Mouse (Mus musculus) CH12F3 (cell line): ENCODE data around the gene Cks1b.
"Not testable (repeated sequence)": the region's sequence is repeated elsewhere in the genome, so short reads cannot be mapped to it uniquely, and the experiment has no call there.

ENCODE experiments used
- in situ Hi-C: fragments of 300-500 bp; cut with MboI; formaldehyde crosslinking; loops from 2 replicates; pipeline ENCODE4 v1.14.3; 2020; ENCODE audit warnings: low sequenced_read_pairs

Cks1b gene

DNA sequence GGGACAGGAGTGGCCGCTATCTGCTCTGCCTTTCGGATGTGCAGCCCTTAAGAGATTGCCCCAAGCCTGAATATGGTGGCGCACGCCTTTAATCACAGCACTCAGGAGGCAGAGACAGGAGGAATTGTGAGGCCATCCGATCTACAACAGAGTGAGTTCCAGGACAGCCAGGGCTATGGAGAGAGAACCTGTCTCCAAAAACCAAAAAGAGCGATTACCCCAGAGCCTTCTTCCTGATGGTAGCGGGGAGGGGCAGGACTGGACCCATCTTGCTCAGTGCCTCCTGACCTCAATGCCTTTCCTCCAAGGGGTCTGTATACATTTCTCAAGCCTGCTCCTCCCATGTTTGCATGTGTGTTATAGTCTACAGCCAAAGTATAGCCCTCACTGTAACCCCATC is 10.8 kb upstream of the Cks1b start:
- in situ Hi-C loops = not testable (repeated sequence)

DNA sequence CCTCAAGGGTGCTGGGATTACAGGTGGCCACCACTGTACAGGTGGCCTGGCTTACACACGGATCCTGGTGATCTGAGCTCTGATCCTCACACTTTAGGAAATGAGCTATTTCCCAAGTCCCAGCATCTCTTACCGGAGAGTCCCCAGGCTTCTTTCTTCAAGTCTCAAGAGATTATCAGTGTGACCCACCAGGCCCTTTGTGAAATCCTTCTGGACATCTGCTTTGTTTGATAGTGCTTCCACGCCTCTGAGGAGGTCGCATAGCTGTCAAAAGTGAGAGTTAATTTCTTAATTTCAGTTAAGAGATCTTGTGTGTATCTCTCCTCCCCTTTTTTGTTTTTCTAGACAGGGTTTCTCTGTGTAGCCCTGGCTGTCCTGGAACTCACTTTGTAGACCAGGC is 7.7 kb upstream of the Cks1b start:
- in situ Hi-C loops = no loop called here

DNA sequence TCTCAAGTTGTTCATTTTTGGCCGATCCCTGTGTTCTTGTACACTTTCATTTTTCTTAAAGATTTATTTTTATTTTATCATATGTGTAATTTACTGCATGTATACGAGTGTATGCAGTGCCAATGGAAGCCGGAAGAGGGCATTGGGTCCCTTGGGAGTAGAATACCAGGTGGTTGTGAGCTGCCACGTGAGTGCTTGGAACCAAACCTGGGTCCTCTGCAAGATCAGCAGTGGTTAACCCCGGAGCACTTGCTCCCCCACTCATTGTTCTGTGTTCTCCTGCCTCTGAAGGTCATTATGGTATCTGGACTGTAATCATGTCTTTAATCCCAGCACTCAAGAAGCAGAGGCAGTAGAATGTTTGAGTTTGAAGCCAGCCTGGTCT is 7.0 kb upstream of the Cks1b start:
- in situ Hi-C loops = no loop called here

DNA sequence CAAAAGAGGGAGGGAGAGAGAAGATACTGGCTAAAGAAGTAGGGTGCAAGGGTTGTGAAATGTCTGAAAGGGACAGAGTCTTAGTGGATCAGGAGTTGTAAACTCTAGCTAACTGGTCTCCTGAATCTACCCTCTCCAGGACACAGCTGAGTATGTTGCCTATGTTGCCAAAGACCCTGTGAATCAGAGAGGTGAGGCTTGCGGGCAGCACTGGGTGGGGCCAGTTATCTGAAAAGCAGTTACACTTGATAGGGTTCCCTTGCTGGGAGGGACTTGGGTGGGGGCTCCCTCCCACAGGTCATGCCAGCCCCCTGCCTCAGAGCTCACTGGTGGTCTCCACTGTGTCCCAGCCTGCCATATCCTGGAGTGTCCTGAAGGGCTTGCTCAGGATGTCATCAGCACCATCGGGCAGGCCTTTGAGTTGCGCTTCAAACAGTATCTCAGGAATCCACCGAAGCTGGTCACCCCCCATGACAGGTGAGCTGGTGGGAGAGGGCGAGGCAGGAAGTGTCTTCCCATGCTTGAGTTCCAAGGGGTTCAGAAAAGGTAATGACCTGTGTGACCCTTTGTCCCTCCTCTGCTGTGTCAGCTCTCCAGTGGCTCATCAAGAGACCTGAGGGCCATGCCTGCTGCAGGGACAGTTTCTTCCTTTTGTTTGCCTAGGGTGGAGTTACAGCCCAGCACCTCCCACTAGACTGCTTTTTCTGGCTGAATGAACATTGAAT is 6.4 kb upstream of the Cks1b start:
- in situ Hi-C loops = no loop called here

DNA sequence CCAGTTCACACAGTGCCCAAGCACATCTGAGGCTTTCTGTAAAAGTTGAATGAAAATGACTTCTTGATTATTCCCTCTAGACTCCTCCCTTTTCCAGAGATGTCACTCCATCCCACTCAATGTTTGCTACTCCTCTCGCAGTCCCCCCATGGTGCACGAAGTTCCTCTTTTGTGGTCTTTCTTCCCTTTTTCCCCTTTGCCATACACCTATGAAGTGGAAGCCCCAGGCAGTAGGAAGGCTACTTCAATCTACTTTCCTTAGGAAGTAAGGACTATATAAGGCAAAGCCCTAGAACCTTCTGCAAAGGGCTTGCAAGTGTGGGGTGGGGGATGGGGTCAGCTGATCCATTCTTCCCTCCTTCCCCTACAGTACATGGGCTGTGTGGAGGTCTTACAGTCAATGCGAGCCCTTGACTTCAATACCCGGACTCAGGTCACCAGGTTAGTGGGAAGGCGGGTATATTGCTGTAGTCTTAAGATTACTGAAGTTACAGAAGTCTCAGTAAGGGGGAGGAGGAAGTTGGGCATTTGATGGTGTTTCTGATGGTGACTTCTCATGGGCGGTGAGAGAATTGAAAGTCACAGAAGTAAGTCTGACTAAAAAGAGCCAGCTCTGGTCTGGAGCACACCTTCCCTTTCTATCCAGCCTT is 4.5 kb upstream of the Cks1b start:
- in situ Hi-C loops = no loop called here

DNA sequence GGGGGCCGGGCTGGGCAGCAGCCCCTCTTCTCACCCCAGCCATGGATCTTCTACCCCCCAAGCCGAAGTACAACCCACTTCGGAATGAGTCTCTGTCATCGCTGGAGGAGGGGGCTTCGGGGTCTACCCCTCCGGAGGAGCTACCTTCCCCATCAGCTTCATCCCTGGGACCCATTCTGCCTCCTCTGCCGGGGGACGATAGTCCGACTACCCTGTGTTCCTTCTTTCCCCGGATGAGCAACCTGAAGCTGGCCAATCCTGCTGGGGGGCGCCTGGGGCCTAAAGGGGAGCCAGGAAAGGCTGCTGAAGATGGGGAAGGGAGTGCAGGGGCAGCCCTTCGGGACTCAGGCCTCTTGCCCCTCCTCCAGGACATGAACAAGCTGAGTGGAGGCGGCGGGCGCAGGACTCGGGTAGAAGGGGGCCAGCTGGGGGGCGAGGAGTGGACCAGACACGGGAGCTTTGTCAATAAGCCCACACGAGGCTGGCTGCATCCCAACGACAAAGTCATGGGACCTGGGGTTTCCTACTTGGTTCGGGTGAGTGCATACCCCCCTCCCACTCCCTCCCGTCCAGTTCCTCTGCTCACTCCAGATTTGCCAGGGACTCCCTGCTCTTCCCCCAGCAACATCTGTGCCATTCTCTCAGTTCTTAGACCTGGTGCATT is 3.8 kb upstream of the Cks1b start:
- in situ Hi-C loops = no loop called here

DNA sequence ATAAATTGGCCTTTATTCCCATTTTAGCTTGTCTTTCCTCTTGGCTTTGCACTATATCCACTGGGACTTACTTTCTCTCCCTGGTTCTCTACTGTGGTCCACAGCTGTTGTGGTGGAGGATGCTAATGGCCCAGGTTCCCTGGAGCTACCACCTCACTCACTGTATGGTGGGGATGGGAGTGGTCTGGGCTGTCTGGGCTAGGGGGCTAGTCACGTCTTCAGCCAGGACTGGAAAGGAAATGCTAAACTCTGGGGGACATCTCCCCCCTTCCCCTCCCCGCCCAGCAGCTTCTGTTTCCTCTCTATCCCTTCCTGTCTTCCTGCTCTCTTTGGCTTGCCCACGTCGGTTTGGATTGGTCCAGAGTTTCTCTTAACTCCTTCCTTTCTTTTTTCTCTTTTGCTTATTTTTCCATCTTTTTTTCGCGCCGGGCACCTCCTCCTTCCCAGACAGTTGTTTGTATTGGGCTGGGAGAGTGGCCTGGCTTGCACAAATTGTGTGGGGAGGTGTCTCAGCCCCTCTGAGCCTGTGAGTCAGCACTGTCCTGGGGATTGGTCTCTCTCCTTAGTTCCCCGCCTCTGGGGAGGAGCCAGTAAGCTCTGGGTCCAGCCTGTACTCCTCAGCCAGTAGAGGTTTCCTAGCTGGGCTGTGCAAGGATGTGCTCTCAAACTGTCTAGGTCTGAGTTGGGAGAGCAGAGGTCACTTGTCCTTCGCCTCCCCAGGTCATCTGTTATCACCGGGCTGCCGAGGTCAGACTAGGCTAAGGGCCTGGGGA is 3.0 kb upstream of the Cks1b start:
- in situ Hi-C loops = no loop called here

DNA sequence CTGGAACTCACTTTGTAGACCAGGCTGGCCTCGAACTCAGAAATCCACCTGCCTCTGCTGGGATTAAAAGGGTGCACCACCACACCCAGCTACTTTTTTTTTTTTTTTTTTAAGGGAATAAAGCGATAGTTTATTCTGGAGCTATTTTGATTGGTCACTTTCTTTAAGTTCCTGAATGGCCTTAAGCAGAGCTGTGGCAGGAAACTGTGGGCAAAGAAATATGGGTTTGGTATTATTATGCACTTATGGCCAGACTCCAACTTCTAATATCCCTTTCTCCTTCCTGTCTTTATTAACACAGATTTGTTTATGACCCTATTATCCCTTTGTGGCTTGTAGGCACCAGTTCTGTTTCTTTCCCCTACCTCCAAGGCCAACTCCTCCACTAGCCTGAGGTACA is 2.2 kb upstream of the Cks1b start:
- in situ Hi-C loops = no loop called here

DNA sequence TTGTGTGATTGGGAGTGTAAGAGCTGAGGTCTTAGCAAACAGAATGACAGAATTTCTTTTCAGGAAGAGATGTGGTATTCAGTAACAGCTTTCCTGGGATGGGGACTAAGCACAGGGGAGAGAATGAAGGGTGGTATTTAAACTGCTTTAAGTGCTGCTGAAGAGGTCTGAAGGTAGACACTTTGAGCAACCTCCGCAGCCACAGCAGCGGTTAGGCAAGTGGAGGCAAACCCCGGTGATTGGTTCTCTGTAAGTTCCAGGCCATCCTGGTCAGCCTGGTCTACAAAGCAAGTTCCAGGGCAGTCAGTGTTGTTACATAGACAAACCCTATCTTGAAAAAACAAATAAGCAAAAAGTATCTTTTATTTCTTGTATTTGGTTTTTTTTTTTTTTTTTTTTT is 1.8 kb upstream of the Cks1b start:
- in situ Hi-C loops = no loop called here

DNA sequence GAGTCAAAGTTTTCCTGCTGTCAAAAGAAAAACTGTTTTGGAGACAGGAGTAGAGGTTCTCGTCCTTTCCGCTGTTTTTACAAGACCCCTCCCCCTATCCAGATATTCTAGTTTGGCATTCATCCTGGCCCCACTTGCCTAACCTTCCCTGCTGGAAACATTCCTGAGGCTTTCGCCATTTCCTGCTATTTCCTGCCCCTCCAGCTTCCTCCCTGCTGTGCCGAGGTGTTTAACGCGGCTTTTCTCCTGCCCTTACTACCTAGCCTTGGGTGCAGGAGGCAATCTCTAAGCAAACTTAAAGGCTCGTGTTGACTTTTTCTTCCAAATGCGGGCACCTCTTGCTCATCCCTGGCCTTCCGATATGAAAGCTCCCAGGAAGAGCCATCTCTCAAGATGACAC is 1.4 kb upstream of the Cks1b start:
- in situ Hi-C loops = no loop called here

DNA sequence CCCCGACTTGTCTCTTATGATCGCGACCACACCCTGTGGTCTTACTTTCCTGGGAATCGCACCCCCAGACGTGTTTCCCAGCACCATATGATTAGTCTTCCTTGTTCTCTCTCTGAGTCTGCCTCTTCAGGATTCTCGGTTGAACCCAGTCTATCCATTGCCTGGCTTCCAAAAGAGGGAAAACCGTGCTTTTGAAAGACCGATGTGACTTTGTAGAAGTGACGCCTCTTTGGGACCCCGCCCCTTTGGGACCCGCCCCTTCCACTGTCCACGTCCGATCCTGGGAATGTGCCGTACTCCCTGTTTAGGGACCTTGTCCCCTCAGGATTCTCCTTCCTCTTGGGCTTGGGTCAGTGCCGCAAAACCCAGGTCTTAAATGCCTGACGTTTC is 673 bp upstream of the Cks1b start:
- in situ Hi-C loops = no loop called here

DNA sequence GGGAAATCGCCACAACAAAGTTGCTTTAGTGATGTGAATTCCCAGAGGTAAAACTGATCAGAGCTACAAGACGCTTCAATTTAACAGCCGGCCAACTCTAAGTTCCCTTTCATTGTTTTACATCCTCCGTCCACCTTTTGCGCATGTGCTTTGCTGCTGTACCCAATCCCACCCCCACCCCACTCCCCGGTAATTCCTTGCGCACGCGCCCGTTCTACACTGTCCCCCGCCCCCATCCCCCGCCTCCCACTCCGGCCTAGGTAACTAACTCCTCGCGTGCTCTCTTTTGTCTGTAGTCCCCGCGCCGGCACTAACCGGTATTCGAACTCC is 378 bp downstream of the Cks1b start:
- in situ Hi-C loops = no loop called here

DNA sequence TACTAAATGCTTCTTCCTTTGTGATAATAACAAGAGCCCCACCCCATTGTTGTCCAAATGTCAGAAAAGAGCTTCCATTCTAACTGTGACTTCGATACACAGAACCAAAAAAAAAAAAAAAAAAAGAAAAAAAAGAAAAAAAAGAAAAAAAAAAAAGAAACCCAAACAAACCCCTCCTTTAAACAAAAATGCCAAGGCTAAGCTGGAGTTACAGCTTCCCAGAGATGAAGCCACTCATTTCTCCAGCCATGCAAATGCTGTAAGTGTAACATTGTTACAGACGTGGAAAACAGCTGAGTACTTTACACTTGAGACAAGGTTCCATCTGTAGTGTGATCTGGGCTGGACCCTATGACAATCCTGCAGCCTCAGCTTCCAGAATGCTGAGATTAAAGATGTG is 1.1 kb downstream of the Cks1b start:
- in situ Hi-C loops = no loop called here

DNA sequence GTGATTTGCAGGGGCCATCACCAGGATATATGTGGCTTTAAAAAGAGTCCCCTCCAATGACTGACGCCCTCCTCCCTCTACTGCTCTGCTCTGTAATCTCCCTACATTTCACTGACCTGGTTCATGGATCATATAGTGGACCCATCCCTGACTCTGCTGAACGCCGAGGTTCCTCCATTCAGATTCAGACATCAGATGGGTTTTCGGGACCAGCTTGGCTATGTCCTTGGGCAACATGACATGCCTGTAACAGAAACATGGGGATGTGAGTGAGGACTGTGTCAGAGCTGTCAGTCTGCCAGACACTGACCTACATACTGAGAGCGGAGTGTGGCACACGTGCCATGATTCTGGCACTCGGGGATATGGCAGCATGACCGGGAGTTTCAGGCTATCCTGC is 2.0 kb downstream of the Cks1b start:
- in situ Hi-C loops = no loop called here

DNA sequence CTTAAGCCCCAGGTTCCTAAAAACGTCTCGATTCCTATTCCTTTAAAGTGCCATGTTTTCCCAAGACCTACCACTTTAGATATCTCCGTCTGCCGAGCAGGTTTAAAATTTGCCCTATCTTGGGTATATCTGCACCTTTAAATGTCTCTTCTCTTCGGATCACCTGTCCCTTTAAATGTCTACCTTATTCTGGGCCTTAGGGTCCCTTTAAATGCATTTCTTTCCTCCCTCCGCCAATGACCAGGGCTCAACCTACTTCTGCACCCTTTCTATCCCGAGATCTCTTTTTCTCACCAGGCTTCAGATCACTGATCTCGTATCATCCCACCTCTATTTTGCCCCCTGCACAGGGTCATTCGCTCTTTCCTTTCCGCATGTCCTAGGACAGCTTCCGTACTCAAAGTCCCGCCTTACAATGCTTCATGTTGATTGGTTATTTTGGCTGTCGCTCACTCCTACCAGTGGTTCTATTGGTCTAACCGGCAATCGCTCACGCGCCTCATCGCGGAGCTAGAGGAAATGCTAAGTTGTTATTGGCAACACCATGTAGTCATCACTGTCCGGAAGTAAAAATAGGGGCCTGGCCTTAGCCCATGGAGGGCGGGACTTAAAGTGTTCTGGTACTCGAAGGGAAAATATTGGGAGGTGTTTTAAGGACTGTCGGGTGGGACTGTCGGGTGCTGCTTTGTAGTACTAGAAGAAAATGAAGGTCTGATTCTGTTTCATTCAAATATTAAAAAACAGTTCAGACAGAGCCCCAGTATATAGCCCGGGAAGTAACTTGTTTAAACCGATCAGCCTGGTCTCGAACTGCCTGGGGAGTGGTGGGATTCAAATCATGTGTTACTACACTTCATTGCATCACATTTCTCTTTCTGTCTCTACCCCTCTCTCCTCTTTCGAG is 6.4 kb downstream of the Cks1b start, which contains the start of gene Flad1:
Flad1 (minus strand) TSS at position 381 of the 904 bp plus-strand sequence.
- in situ Hi-C loops = no loop called here

DNA sequence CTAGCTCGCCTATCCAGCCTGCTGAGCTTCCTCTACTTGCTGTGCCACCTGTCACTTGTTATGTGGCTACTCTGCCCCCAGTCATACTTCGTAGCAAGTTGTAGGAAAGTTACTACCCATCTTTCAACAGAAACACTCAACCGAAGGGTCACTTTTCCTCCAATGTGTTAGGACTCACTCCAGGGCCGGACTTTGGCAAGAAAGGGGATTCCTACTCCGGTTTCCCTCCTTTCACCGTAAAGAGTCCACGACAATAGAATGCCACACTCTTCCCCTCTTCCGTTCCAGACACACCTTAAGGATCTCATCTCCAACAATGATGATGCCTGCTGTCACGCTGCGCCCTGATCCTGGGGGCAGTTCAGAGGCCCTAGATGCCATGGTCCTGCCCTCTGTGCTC is 7.3 kb downstream of the Cks1b start:
- in situ Hi-C loops = no loop called here

DNA sequence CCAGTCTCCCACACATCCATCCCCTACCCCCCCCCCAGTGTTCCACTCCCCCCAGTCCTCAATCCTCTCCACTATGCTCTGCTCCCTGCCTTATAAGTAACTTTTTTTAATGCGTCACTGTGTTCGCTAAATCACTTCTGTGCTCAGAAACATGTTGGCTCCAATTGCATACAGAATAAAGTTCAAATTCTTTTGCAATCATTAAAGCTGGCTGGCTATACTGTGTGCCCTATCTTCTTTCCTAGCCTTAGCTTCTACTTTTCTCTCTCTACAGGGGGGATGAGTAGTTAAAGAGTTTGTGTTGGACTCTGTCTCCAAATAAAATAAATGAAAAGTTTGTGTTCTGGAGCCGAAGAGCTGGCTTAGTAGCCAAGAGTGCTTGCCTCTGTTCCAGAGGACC is 8.5 kb downstream of the Cks1b start:
- in situ Hi-C loops = no loop called here

DNA sequence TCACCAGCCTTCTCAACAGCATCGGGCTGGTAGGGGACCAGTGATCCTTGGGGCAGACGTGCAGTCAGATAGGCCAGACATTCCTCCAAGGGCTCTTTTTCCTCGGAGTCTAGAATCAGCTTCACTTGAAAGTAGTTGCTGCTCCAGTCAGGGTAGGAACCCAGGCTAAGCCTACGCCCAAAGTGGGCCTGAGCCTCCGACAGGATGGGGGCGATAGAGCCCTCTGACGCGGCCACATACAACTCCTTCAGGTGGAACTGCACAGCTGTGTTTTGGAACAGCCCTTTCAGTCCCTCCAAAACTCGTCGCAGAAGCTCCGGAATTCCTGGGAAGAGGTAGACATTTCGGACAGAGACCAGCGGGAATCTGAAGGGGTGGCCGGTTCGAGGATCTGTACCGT is 9.7 kb downstream of the Cks1b start:
- in situ Hi-C loops = no loop called here

DNA sequence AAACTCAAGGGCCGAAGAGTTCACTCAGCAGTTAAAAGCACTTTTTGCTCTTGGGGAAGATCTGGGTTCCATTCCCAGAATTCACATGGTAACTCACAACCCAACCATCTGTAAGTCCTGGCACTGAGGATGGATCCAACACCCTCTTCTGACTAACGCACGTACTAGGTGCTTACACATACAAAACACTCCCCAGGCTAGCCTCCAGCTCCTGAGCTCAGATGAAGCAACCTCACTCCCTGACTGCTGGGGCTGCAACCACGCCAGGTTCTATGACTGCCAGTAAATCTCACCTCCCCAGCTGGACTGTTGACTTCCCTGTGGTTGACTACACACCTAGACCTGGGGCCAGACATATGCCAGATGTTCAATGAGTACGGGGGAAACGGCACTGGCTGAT is 11.3 kb downstream of the Cks1b start:
- in situ Hi-C loops = no loop called here

DNA sequence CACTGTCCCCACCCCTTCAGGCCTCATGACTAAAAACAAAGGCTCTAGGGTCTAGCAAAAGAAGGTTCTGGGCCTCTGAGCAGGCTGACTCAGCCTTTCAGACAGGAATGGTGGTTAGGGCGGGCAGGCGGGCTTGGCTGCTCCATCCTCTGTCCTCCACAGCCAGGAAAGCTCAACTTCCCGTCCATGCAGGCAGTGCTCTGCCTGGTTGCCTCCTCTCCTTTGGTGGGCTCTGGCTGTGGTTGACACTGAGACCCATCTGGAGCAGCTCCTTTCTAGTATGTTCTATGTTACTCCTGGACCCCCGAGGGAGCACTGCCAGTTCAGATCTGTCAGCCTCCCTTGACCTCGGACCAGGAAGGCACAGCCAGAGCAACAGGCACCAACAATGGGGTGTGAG is 15.5 kb downstream of the Cks1b start, which contains the start of gene Lenep:
Lenep (minus strand) TSS at position 101 of the 400 bp plus-strand sequence.
- in situ Hi-C loops = no loop called here

DNA sequence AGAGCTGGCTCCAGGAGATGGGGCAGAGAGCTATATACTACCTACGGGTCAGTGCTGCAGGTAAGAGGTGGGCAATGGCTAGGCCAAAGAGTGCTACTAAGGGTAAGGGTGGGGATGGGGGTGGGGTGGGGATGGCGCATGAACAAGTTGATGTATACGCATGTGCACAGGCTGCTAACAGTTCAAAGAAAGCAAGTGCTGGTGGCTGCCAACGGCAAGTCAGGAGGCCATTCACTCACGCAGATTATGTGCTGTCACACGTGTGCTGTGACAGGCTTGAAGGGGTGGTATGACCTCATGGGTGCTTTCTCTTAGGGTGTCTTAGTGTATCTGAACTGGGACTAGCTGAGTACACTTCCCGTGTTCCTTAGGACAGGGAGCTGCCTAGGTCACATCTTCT is 16.9 kb downstream of the Cks1b start:
- in situ Hi-C loops = no loop called here
